Mouse (Mus musculus) liver, embryonic 18 days (tissue): Measurements from ENCODE around the gene Cebpz. TPM values are rescaled to one million over a fixed set of nuclear protein-coding genes. Genes with fewer than 3 reads are reported as not detected.

ENCODE experiments used
- polyA plus RNA-seq: library from polyadenylated mRNA; depleted of rRNA; stranded (reverse); fragments of >200 nt; gene quantifications from 2 replicates; pipeline ENCODE4 v1.2.3, GENCODE M21; 2012; rRNA removed

The Cebpz gene
- polyA plus RNA-seq: 7.0 and 7.6 TPM in 2 replicates

GRCm38 (mm10) chr17:78936466-78937228 lies at the start of gene Cebpz, which contains the start of gene Ndufaf7:
TSS of gene Cebpz (minus strand) at chr17:78937066.
TSS of gene Ndufaf7 (plus strand) at chr17:78937136.

GRCm38 (mm10) chr17:78916369-78916813 lies 20.5 kb downstream of the Cebpz start, which contains the start of gene Cebpzos:
TSS of gene Cebpzos (plus strand) at chr17:78916500.

GRCm38 (mm10) chr17:78906892-78907291 lies 30.0 kb downstream of the Cebpz start, which contains the start of gene Sult6b1:
TSS of gene Sult6b1 (minus strand) at chr17:78906992.

GRCm38 (mm10) chr17:78882401-78883112 lies 54.3 kb downstream of the Cebpz start, which contains the start of gene Eif2ak2:
TSS of gene Eif2ak2 (minus strand) at chr17:78882573.

Other genes with a start within 250 kb of the Cebpz start
- gene Strn, start 199.9 kb downstream of the Cebpz start, polyA plus RNA-seq: 3.3 and 3.7 TPM in 2 replicates
- gene Heatr5b, start 101.7 kb downstream of the Cebpz start, polyA plus RNA-seq: 5.8 and 6.4 TPM in 2 replicates
- 6.8 and 7.4 TPM in 2 replicates for gene Gpatch11, start 101.5 kb downstream of the Cebpz start, polyA plus RNA-seq
- gene Eif2ak2, start 54.5 kb downstream of the Cebpz start, polyA plus RNA-seq: 6.8 and 7.7 TPM in 2 replicates
- not detected in 2 replicates for gene Sult6b1, start 30.1 kb downstream of the Cebpz start, polyA plus RNA-seq
- 18.0 and 18.1 TPM in 2 replicates for gene Cebpzos, start 20.6 kb downstream of the Cebpz start, polyA plus RNA-seq
- gene Ndufaf7, start 70 bp upstream of the Cebpz start, polyA plus RNA-seq: 10.2 and 11.4 TPM in 2 replicates
- 10.1 and 10.9 TPM in 2 replicates for gene Prkd3, start 83.8 kb upstream of the Cebpz start, polyA plus RNA-seq
- 31.7 and 33.5 TPM in 2 replicates for gene Qpct, start 114.8 kb upstream of the Cebpz start, polyA plus RNA-seq